Mouse (Mus musculus): ENCODE data around the gene Smco4. TPM values are rescaled to one million over a fixed set of nuclear protein-coding genes. Genes with fewer than 3 reads are reported as not detected.

Gene Smco4
- total RNA-seq, 2 experiments from 2014 or later, result 1.3 to 8.3 TPM

Other genes starting within 250 kb of the Smco4 start
- gene Med17, start 213.5 kb upstream of the Smco4 start, total RNA-seq (2015), result 32.1 and 34.7 TPM in 2 replicates
- gene Med17, start 213.5 kb upstream of the Smco4 start, total RNA-seq (2017), result 30.4 and 32.8 TPM in 2 replicates
- 115 and 157 TPM in 2 replicates for gene Taf1d, start 187.2 kb upstream of the Smco4 start, total RNA-seq (2015)
- 850 and 1,047 TPM in 2 replicates for gene Taf1d, start 187.2 kb upstream of the Smco4 start, total RNA-seq (2017)
- 8.2 and 9.1 TPM in 2 replicates for gene 4931406C07Rik, start 187.0 kb upstream of the Smco4 start, total RNA-seq (2015)
- 8.0 and 8.6 TPM in 2 replicates for gene 4931406C07Rik, start 187.0 kb upstream of the Smco4 start, total RNA-seq (2017)
- gene Cep295, start 135.6 kb upstream of the Smco4 start, total RNA-seq (2015), result 39.6 and 41.6 TPM in 2 replicates
- gene Cep295, start 135.6 kb upstream of the Smco4 start, total RNA-seq (2017), result 27.8 and 37.2 TPM in 2 replicates
- not detected in 2 replicates for gene Deup1, start 134.5 kb downstream of the Smco4 start, total RNA-seq (2015)
- gene Deup1, start 134.5 kb downstream of the Smco4 start, total RNA-seq (2017), result not detected in 2 replicates
- 9.3 and 11.2 TPM in 2 replicates for gene Slc36a4, start 216.3 kb downstream of the Smco4 start, total RNA-seq (2015)
- gene Slc36a4, start 216.3 kb downstream of the Smco4 start, total RNA-seq (2017), result 11.5 and 12.3 TPM in 2 replicates

Data from megakaryocyte, adult 5-6 weeks (primary cell).